Mouse (Mus musculus): ENCODE measurements around the gene Phf11a.
A peak's percentile ranks its signal among the peaks of the same experiment; 100 is the strongest.
"Not testable (repeated sequence)": the region's sequence is repeated elsewhere in the genome, so short reads cannot be mapped to it uniquely, and the experiment has no call there.

The Phf11a gene

DNA sequence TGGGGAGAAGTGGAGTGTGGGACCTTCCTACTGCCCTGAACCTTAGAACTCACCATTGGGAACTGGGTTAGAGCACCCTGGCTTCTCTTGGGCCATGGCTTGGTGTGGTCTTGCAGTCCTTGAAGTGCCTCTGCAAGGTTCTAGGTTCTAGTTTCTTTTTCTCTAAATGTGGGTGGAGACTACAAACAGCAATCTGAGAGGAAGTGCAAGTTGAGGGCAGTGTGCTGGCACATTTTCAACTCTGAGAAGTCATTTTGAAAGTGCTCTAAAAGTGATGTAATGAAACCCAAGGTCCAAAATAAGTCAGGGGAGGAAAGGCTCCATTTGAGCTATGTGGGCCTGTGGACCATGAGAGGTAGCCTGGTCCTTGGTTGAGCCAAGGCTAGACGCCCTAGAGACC is at the start of gene Phf11a:
Gene Phf11a (minus strand): TSS at position 132 of the 400 bp plus-strand sequence.
- peak; percentile 50 for DNase-seq (ENCODE audit: low read depth, low spot score)

DNA sequence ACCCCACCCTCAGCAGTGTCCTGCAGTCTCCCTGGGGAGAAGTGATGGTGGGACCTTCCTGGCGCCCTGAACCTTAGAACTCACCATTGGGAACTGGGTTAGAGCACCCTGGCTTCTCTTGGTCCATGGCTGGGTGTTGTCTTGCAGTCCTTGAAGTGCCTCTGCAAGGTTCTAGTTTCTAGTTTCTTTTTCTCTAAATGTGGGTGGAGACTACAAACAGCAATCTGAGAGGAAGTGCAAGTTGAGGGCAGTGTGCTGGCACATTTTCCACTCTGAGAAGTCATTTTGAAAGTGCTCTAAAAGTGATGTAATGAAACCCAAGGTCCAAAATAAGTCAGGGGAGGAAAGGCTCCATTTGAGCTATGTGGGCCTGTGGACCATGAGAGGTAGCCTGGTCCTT is 43.9 kb upstream of the Phf11a start, which contains the start of gene Phf11b:
Gene Phf11b (minus strand): TSS at position 163 of the 400 bp plus-strand sequence.
- DNase-seq (ENCODE audit: low read depth, low spot score), result peak; percentile 71

DNA sequence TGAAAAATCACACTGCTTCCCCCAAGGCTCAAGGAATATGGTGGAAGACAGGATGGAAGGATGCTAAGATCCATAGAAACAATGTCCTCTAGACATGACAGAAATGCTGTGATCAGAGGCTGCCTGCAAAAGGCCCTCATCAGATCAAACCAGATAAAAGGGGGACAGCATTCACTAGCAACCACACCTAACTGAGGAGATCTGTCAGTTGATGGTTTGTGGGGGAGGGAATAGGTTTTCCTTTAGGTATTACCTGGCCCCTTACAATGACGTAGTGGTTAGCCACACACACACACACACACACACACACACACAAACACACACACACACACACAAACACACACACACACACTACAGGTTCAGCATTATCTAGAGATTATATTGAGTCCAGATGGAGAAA is 42.2 kb upstream of the Phf11a start:
- peak; percentile 23 for DNase-seq (ENCODE audit: low read depth, low spot score)

DNA sequence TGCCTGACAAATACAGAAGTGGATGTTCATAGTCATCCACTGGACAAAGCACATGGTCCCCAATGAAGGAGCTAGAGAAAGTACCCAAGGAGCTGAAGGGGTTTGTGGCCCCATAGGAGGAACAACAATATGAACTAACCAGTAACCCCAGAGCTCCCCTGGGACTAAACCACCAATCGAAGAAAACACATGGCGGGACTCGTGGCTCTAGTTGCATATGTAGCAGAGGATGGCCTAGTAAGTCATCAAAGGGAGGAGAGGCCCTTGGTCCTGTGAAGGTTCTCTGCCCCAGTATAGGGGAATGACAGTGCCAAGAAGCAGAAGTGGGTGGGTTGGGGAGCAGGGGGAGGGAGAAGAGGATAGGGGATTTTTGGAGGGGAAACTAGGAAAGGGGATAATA is 38.7 kb upstream of the Phf11a start:
- DNase-seq (ENCODE audit: low read depth, low spot score), result not testable (repeated sequence)

DNA sequence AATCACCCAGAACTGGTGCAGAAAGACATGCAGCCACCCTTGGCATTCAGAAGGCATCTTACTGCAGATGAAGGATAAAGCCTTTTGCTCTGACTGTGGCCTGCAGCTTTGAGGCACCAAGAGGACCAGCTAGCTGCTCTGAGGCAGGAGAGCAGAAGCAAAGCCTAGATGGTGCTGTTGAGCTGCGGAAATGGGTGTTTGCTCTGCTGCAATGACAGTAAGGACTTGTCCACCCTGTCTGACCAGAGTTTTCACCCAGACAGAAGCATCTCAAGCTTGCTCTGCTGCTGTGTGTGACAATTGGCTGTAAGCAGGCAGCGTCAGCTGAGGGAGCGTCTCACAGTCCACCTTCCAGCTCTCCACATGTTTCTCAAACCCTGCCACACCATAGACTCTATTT is 33.2 kb upstream of the Phf11a start:
- peak; percentile 24 for DNase-seq (ENCODE audit: low read depth, low spot score)

DNA sequence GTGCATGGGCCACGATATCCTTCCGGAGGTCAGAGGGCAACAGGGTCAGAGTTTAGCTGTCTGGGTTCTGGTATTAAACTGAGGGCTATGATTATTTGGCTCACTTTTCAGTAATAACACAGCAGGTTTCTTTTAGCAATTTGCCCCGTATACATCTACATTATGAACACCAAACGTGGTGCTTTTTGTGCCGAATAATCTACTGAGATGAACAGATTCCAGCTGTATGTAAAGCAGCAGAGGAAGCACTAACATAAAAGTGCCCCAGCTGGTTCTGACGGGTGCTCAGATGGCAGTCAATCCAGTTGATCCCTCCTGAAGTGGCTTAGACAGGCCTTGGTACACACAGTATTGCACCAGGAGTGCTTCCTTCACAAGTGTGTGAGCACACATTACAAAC is 22.6 kb upstream of the Phf11a start:
- not testable (repeated sequence) for DNase-seq (ENCODE audit: low read depth, low spot score)

DNA sequence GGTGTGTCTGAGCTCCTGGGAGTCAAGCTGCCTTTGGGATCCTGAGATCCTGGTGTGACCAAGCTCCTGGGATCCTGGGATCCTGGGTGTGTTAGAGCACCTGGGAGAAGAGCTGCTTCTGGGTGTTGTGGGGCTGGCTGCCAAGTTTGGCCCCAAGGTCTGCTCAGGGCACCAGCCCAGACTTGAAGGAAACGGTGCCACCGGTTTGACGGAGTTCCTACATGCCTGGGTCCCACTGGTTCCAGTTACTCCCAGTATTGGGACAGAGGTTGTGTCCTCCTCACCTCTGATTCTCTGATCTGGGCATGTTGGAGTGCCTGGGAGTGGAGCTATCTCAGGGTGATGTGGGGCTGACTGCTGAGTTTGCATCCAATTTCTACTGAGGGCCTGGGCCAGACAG is 21.7 kb upstream of the Phf11a start:
- DNase-seq (ENCODE audit: low read depth, low spot score), result not testable (repeated sequence)

DNA sequence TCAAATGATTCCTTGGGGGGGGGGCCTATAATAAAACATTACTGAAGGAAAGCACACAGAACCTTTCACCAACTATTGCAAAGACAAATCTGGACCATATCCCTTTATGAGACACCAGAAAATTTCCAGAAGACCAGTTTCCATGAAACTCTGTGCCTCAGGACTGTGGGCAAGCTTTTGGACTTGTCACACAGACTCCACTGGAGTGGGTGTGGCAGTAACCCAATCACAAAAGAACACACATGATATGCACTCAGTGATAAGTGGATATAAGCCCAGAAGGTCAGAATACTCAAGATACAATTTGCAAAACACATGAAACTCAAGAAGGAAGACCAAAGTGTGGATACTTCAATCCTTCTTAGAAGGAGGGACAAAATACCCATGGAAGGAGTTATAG is 5.6 kb downstream of the Phf11a start:
- DNase-seq (ENCODE audit: low read depth, low spot score), result not testable (repeated sequence)

DNA sequence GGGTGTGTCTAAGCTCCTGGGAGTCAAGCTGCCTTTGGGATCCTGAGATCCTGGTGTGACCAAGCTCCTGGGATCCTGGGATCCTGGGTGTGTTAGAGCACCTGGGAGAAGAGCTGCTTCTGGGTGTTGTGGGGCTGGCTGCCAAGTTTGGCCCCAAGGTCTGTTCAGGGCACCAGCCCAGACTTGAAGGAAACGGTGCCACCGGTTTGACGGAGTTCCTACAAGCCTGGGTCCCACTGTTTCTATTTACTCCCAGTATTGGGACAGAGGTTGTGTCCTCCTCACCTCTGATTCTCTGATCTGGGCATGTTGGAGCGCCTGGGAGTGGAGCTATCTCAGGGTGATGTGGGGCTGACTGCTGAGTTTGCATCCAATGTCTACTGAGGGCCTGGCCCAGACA is 22.4 kb downstream of the Phf11a start:
- DNase-seq (ENCODE audit: low read depth, low spot score), result not testable (repeated sequence)

DNA sequence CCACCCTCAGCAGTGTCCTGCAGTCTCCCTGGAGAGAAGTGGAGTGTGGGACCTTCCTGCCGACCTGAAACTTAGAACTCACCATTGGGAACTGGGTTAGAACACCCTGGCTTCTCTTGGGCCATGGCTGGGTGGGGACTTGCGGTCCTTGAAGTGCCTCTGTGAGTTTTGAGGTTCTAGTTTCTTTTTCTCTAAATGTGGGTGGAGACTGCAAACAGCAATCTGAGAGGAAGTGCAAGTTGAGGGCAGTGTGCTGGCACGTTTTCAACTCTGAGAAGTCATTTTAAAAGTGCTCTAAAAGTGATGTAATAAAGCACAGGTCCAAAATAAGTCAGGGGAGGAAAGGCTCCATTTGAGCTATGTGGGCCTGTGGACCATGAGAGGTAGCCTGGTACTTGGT is 37.3 kb downstream of the Phf11a start, which contains the start of gene Gm6904:
Gene Gm6904 (minus strand): TSS at position 161 of the 400 bp plus-strand sequence.
- DNase-seq (ENCODE audit: low read depth, low spot score), result peak; percentile 77

DNA sequence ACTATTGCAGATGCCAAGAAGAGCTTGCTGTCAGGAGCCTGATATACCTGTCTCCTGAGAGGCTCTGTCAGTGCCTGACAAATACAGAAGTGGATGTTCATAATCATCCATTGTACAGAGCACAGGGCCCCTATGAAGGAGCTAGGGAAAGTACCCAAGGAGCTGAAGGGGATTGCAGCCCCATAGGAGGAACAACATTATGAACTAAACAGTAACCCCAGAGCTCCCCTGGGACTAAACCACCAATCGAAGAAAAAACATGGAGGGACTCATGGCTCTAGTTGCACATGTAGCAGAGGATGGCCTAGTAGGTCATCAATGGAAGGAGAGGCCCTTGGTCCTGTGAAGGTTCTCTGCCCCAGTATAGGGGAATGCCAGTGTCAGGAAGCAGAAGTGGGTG is 41.5 kb downstream of the Phf11a start:
- not testable (repeated sequence) for DNase-seq (ENCODE audit: low read depth, low spot score)

DNA sequence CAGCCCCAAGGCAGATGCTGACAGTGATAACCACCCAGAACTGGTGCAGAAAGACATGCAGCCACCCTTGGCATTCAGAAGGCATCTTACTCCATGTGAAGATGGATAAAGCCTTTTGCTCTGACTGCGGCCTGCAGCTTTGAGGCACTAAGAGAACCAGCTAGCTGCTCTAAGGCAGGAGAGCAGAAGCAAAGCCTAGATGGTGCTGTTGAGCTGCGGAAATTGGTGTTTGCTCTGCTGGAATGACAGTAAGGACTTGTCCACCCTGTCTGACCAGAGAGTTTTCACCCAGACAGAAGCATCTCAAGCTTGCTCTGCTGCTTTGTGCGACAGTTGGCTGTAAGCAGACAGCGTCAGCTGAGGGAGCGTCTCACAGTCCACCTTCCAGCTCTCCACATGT is 47.0 kb downstream of the Phf11a start:
- peak; percentile 19 for DNase-seq (ENCODE audit: low read depth, low spot score)

DNA sequence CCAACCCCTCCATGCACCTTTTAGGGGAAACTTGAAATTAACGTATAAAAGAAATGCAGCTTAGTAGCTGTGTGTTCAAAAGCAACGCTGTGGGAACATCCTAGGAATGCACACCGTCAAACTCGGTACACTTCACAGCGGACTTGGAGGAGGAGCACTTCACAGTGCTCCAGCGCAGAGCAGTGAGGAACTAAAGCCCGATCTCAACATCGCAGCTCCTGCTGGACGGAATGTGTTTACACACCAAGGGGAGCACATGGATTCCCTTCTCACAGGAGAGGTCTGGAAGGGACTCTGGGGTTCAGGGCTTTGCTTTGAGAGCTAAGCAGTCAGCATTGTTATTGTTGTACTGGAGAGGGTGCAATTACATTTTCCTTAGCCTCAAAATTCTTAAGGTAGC is 63.7 kb downstream of the Phf11a start:
- no peak for DNase-seq (ENCODE audit: low read depth, low spot score)

DNA sequence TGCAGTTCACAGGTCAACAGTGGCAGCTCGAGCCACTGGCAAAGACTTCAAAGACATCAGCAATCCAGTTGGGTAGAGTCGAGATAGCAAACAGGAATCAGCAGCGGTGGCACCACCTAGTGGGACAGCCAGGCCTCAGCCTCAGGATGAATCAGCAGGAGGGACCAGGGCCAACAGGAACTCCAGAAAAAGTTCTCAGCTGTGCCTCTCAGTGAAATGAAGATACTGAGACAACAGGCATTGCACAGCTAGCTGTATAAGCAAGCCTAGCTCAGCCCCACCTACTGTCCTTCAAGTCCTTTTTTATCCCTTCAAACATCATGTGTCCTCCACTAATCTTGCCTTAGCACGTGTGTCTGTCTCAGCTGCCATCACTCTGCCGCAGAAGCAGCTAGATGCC is 65.3 kb downstream of the Phf11a start:
- peak; percentile 39 for DNase-seq (ENCODE audit: low read depth, low spot score)

DNA sequence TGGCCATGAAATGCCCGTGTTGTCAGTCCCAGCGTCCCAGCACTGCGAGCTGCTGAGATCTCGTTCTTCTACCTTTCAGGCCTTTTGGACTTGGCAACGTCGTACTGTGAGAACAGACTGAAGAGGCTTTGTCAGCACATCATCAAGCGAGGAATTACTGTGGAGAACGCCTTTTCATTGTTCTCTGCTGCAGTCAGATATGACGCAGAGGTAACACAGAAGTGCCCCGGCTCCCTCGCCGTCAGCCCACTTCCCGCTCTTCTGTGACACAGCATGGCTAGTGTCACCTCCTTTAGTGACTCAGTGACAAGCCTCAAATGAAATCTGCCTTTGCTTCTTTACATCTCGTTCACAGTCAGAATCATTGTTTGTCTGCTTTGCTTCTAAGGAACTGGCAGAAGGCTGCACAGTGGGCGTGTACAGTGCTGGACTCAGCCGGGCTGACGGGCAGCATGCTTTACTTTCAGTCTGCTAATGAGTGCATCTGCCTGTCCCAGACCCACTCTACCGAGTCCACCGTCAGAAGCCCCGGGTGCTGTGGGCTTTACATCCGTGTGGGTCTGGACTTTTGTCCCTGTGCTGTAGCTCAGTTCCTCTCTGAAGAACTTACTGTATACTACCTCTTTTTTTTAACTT is 66.9 kb downstream of the Phf11a start:
- DNase-seq (ENCODE audit: low read depth, low spot score), result no peak

DNA sequence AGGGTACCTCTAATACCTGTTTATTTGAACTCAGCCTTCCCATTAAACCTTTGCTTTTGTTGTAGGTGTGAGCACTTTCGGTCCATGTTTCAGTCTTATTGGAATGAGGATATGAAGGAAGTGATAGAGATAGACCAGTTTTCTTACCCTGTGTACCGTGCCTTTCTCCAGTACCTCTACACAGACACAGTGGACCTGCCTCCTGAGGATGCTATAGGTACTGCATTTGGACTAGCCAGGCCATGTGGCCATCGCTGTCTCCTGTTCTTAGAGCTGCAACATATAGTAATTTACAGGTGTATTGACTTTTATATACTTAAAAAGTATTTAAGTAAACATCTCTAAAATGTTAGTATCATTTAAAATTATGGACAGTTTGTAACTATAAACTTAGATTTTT is 67.5 kb downstream of the Phf11a start:
- peak; percentile 20 for DNase-seq (ENCODE audit: low read depth, low spot score)
